Mouse (Mus musculus): ENCODE measurements around the gene Vmn1r55. TPM values are rescaled to one million over a fixed set of nuclear protein-coding genes. Genes with fewer than 3 reads are reported as not detected.

Gene Vmn1r55
- total RNA-seq, 1 experiment, result not detected

- H3K9ac ChIP-seq (ENCODE audit: insufficient read depth, low read depth, low read length, poor library complexity, severe bottlenecking), result no peak within 1 kb of the TSS
- H3K27ac ChIP-seq (ENCODE audit: insufficient read depth, low read depth, low read length, poor library complexity, severe bottlenecking), result no peak within 1 kb of the TSS
- TF ChIP-seq HCFC1 (IDR thresholded peaks at IDR 0.05; ENCODE audit: borderline replicate concordance, insufficient read depth, low read length) (no peak), ZNF384 (IDR thresholded peaks at IDR 0.05; ENCODE audit: low read depth, low read length) (no peak), MAFK (IDR thresholded peaks at IDR 0.05; ENCODE audit: insufficient read depth, low read depth, low read length) (no peak), CHD2 (IDR thresholded peaks at IDR 0.05; ENCODE audit: low read depth, low read length) (no peak), ZC3H11A (IDR thresholded peaks at IDR 0.05; ENCODE audit: borderline replicate concordance, low read depth, low read length) (no peak)
- H3K36me3 ChIP-seq (ENCODE audit: control insufficient read depth, insufficient read depth, low read length, poor library complexity, severe bottlenecking), result no peaks in the 10 kb centered on the region
- no peak for DNase-seq (ENCODE audit: low read depth, low spot score)
- in situ Hi-C loops (cut with MboI; ENCODE audit: low sequenced_read_pairs in 2 of 2, unreplicated experiment in 2 of 2), result no loop called here
- H3K9me3 ChIP-seq (ENCODE audit: control insufficient read depth, insufficient read depth, low read depth, low read length), result no peaks in the 10 kb centered on the region
- peaks cover 0 to 2% of the 10 kb centered on the region in 2 experiments; a peak in 1 of 4 replicates for H3K4me1 ChIP-seq (ENCODE audit: control insufficient read depth in 2 of 2, insufficient read depth in 2 of 2, low read length in 2 of 2, poor library complexity in 1 of 2)
- H3K4me3 ChIP-seq (ENCODE audit: insufficient read depth in 1 of 2, low read depth in 1 of 2, low read length in 2 of 2, poor library complexity in 1 of 2, severe bottlenecking in 1 of 2), result no peak within 1 kb of the TSS
Measured at GRCm38 (mm10) chr7:5116850-5117249, 32.6 kb downstream of the Vmn1r55 start, which contains the start of gene Rfpl4. Rfpl4 (minus strand) TSS chr7:5116950.

DNA sequence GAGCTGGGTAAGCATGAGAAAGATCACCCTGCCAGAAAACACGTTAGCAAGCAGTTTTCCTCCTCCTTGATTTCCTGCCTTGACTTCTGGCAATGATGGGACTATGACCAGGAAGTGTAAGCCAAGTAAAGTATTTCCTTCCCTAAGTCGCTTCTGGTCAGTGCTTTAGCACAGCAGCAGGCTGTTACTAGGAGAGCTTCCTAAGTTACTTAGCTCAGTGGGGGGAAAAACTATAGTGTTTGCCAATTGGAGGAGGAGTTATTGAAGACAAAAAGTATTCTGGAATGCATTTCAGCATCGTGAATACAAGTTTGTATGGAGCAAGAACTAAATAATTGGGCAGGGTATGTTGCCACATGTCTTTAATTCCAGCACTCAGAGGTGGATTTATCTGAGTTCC, 36.8 kb downstream of the Vmn1r55 start:
- H3K36me3 ChIP-seq (ENCODE audit: control insufficient read depth, insufficient read depth, low read length, poor library complexity, severe bottlenecking), result no peaks in the 10 kb centered on the region
- no peak for TF ChIP-seq ZNF384 (IDR thresholded peaks at IDR 0.05; ENCODE audit: low read depth, low read length)
- TF ChIP-seq CHD2 (IDR thresholded peaks at IDR 0.05; ENCODE audit: low read depth, low read length), result no peak
- H3K9ac ChIP-seq (ENCODE audit: insufficient read depth, low read depth, low read length, poor library complexity, severe bottlenecking), result no peak overlapping the region
- no peak overlapping the region for H3K4me3 ChIP-seq (ENCODE audit: insufficient read depth in 1 of 2, low read depth in 1 of 2, low read length in 2 of 2, poor library complexity in 1 of 2, severe bottlenecking in 1 of 2)
- H3K27ac ChIP-seq (ENCODE audit: insufficient read depth, low read depth, low read length, poor library complexity, severe bottlenecking), result no peak overlapping the region
- in situ Hi-C loops (cut with MboI; ENCODE audit: low sequenced_read_pairs in 2 of 2, unreplicated experiment in 2 of 2), result no loop called here
- DNase-seq (ENCODE audit: low read depth, low spot score), result no peak
- H3K4me1 ChIP-seq (ENCODE audit: control insufficient read depth in 2 of 2, insufficient read depth in 2 of 2, low read length in 2 of 2, poor library complexity in 1 of 2), result no peaks in the 10 kb centered on the region
- no peaks in the 10 kb centered on the region for H3K9me3 ChIP-seq (ENCODE audit: control insufficient read depth, insufficient read depth, low read depth, low read length)

GRCm38 (mm10) chr7:5109301-5109700, 40.2 kb downstream of the Vmn1r55 start:
- no peak for DNase-seq (ENCODE audit: low read depth, low spot score)
- H3K9me3 ChIP-seq (ENCODE audit: control insufficient read depth, insufficient read depth, low read depth, low read length), result no peaks in the 10 kb centered on the region
- no peak overlapping the region for H3K27ac ChIP-seq (ENCODE audit: insufficient read depth, low read depth, low read length, poor library complexity, severe bottlenecking)
- no peak overlapping the region for H3K4me3 ChIP-seq (ENCODE audit: insufficient read depth in 1 of 2, low read depth in 1 of 2, low read length in 2 of 2, poor library complexity in 1 of 2, severe bottlenecking in 1 of 2)
- H3K9ac ChIP-seq (ENCODE audit: insufficient read depth, low read depth, low read length, poor library complexity, severe bottlenecking), result no peak overlapping the region
- in situ Hi-C loops (cut with MboI; ENCODE audit: low sequenced_read_pairs in 2 of 2, unreplicated experiment in 2 of 2), result no loop called here
- no peaks in the 10 kb centered on the region for H3K4me1 ChIP-seq (ENCODE audit: control insufficient read depth in 2 of 2, insufficient read depth in 2 of 2, low read length in 2 of 2, poor library complexity in 1 of 2)
- TF ChIP-seq ZC3H11A (IDR thresholded peaks at IDR 0.05; ENCODE audit: borderline replicate concordance, low read depth, low read length) (no peak), MAFK (IDR thresholded peaks at IDR 0.05; ENCODE audit: insufficient read depth, low read depth, low read length) (no peak), ZNF384 (IDR thresholded peaks at IDR 0.05; ENCODE audit: low read depth, low read length) (no peak)
- no peaks in the 10 kb centered on the region for H3K36me3 ChIP-seq (ENCODE audit: control insufficient read depth, insufficient read depth, low read length, poor library complexity, severe bottlenecking)

DNA sequence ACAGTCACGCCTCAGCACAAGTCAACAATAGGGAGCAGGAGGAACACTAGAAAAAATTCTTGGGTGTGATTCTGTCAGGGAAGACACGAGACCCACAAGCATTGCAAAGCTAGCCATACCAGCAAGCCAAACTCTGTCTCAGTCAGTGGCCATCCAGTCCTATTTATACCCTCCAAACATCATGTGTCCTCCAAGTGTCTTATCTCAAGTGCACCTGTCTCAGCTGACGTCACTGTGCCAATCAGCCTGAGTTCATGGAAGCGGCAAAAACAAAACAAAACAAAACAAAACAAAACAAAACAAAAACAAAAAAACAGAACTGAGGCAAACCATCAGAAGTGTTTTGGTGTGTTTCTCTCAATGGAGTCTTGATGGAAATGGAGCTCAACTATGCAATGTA, 41.2 kb downstream of the Vmn1r55 start:
- DNase-seq (ENCODE audit: low read depth, low spot score), result no peak
- TF ChIP-seq CHD2 (IDR thresholded peaks at IDR 0.05; ENCODE audit: low read depth, low read length) (no peak), ZNF384 (IDR thresholded peaks at IDR 0.05; ENCODE audit: low read depth, low read length) (no peak), ZC3H11A (IDR thresholded peaks at IDR 0.05; ENCODE audit: borderline replicate concordance, low read depth, low read length) (no peak), MAFK (IDR thresholded peaks at IDR 0.05; ENCODE audit: insufficient read depth, low read depth, low read length) (no peak), HCFC1 (IDR thresholded peaks at IDR 0.05; ENCODE audit: borderline replicate concordance, insufficient read depth, low read length) (no peak)
- Histone ChIP-seq H3K36me3 (ENCODE audit: control insufficient read depth, insufficient read depth, low read length, poor library complexity, severe bottlenecking) (no peaks in the 10 kb centered on the region), H3K27ac (ENCODE audit: insufficient read depth, low read depth, low read length, poor library complexity, severe bottlenecking) (no peak overlapping the region), H3K4me1 (ENCODE audit: control insufficient read depth in 2 of 2, insufficient read depth in 2 of 2, low read length in 2 of 2, poor library complexity in 1 of 2) (no peaks in the 10 kb centered on the region), H3K9ac (ENCODE audit: insufficient read depth, low read depth, low read length, poor library complexity, severe bottlenecking) (no peak overlapping the region), H3K4me3 (ENCODE audit: insufficient read depth in 1 of 2, low read depth in 1 of 2, low read length in 2 of 2, poor library complexity in 1 of 2, severe bottlenecking in 1 of 2) (no peak overlapping the region), H3K9me3 (ENCODE audit: control insufficient read depth, insufficient read depth, low read depth, low read length) (no peaks in the 10 kb centered on the region)
- in situ Hi-C loops (cut with MboI; ENCODE audit: low sequenced_read_pairs in 2 of 2, unreplicated experiment in 2 of 2), result no loop called here

- in situ Hi-C loops (cut with MboI; ENCODE audit: low sequenced_read_pairs in 2 of 2, unreplicated experiment in 2 of 2), result no loop called here
- Histone ChIP-seq H3K9ac (ENCODE audit: insufficient read depth, low read depth, low read length, poor library complexity, severe bottlenecking) (no peak overlapping the region), H3K36me3 (ENCODE audit: control insufficient read depth, insufficient read depth, low read length, poor library complexity, severe bottlenecking) (peaks cover 13% of the 10 kb centered on the region), H3K4me3 (ENCODE audit: insufficient read depth in 1 of 2, low read depth in 1 of 2, low read length in 2 of 2, poor library complexity in 1 of 2, severe bottlenecking in 1 of 2) (no peak overlapping the region), H3K4me1 (ENCODE audit: control insufficient read depth in 2 of 2, insufficient read depth in 2 of 2, low read length in 2 of 2, poor library complexity in 1 of 2) (peaks cover 2 to 13% of the 10 kb centered on the region in 2 experiments; a peak in 3 of 4 replicates), H3K9me3 (ENCODE audit: control insufficient read depth, insufficient read depth, low read depth, low read length) (no peaks in the 10 kb centered on the region), H3K27ac (ENCODE audit: insufficient read depth, low read depth, low read length, poor library complexity, severe bottlenecking) (no peak overlapping the region)
- no peak for TF ChIP-seq CHD2 (IDR thresholded peaks at IDR 0.05; ENCODE audit: low read depth, low read length)
- DNase-seq (ENCODE audit: low read depth, low spot score), result no peak
Measured at GRCm38 (mm10) chr7:5102564-5102963, 46.9 kb downstream of the Vmn1r55 start.
